Mouse (Mus musculus): ENCODE measurements at regions not wholly inside any gene's neighbourhood (a gene's known extent, or its start where the extent isn't known, plus 50 kb on each side); places are given as distances from the start of the nearest gene placed in this dataset.

DNA sequence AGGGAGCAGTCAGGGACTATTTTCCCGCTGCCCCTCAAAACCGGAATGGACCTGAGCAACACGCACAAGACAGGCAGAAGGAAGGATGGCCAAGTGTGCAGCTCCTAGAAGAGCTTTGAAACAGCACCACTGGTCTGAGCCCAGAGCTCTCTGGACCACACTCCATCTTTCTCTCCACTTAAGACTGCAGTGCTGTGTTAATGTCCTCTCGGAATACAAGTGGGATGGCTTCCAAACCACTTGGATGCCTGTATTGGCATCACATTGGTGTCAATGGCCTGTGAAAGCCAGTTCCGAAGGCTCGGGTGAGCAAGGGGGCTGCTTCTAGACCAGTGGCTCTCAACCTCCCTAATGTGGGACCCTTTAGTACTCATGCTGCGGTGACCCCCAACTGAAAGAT is 77.4 kb upstream of the Ccn6 start:
- no peaks in the 10 kb centered on the region for H3K27me3 ChIP-seq (replicated peaks; ENCODE audit: control insufficient read depth, insufficient read depth, low read length)
- WGBS: 87% methylated on average over 7 of the region's 7 CpGs
- no peak overlapping the region for H3K4me2 ChIP-seq (ENCODE audit: low read depth, low read length)
- no peaks in the 10 kb centered on the region for H3K9me3 ChIP-seq (ENCODE audit: control insufficient read depth, low read length)
- ATAC-seq: no peak
- no peak overlapping the region for H3K4me3 ChIP-seq (ENCODE audit: low read length)
- H3K4me1 ChIP-seq (ENCODE audit: control insufficient read depth, insufficient read depth, low read length): no peaks in the 10 kb centered on the region
- no peaks in the 10 kb centered on the region for H3K36me3 ChIP-seq (ENCODE audit: control insufficient read depth, insufficient read depth, low read length)
- H3K9ac ChIP-seq (ENCODE audit: low read depth, low read length): no peak overlapping the region
- H3K27ac ChIP-seq (ENCODE audit: low read length): no peak overlapping the region

DNA sequence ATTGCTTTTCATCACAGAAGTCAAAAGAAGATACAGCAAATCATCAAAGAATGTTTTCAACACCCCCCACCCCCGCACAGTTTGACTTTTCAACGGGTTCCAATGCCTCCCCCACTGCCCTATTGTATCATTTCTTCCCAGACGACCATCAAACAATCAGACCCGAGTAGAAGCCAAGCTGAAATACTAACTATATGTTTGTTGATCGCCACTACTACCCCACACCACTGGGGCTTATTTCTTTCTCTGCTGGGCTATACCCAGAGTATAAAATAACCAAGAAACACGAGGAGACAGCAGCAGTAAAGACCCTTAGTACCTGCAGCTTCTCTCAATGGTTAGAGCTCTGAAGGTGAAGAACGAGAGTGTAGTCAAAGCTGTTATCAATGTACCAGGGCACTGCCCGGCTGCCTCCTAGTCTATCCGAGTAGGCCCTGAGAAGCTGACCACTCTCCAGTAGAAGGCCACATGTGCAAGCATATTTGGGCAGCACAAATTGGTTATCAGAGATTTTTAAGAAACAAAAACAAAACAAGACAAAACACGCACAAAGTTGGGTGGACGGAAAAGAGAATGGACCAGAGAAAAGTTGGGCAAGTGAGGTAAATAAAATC is 76.7 kb upstream of the Ccn6 start:
- H3K4me3 ChIP-seq (ENCODE audit: low read length): no peak overlapping the region
- H3K27me3 ChIP-seq (replicated peaks; ENCODE audit: control insufficient read depth, insufficient read depth, low read length): no peaks in the 10 kb centered on the region
- no peaks in the 10 kb centered on the region for H3K4me1 ChIP-seq (ENCODE audit: control insufficient read depth, insufficient read depth, low read length)
- 50% methylated on average over 11 of the region's 11 CpGs for WGBS
- peak overlapping the region; percentile 32 for H3K4me2 ChIP-seq (ENCODE audit: low read depth, low read length)
- no peak overlapping the region for H3K9ac ChIP-seq (ENCODE audit: low read depth, low read length)
- no peak overlapping the region for H3K27ac ChIP-seq (ENCODE audit: low read length)
- no peaks in the 10 kb centered on the region for H3K36me3 ChIP-seq (ENCODE audit: control insufficient read depth, insufficient read depth, low read length)
- no peak; the same call in 1 of the 2 replicates for ATAC-seq
- no peaks in the 10 kb centered on the region for H3K9me3 ChIP-seq (ENCODE audit: control insufficient read depth, low read length)

DNA sequence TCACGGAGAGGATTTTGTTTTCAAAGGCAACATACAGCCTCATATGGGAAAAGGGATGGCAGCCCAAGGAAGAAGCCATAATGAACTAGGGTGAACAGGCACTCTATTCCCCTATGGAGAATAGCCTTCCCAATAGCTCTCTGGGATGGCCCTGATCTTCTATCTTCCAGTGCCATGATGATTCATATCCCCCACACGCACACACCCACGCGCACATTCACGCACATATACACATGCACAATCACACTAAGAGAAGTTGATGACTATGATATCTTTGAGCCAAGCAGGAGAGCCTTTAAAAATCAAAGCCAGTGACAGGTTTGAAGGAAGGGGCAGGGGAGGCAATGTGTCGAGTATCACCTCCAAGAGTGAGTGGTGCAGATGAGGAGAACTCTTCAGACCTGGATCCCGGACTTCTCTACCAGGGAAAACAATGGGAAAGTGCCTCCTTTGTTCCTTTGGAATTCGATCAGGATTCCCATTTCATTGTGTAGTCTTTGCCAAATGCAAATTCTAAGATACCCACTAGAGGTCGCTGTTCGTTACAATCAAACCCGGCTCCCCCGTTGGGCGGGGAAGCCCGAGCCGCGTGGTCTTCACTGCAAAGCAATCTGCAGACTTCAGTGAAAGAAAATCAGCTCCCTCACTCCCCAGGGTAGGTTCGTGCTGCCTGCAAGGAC is 76.0 kb upstream of the Ccn6 start:
- Histone ChIP-seq H3K9ac (ENCODE audit: low read depth, low read length) (0 out of 2 replicates have a peak overlapping the region, but pooled peaks have one; percentile 17), H3K4me2 (ENCODE audit: low read depth, low read length) (peak overlapping the region; percentile 32)

DNA sequence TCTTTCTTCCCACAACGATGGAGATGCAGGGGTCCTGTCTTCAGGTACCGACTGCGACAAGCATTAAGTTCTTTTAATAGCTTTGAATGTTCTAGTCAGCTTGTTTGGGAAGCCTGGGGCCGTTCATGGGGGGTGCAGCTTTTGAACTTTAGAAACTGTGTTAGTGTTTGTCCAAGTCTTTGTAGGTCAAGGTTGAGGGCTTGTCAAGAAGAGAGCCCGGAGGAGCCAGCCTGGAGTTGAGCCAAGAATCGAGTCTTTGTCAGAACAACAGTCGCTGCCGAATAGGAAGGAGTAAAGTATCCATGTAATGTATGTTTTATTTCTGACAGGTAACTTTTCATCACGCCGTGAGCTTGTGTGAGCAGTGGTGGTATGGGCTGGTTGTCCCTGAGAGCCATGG is 75.0 kb upstream of the Ccn6 start:
- no peak for ATAC-seq
- no peak overlapping the region for H3K27ac ChIP-seq (ENCODE audit: low read length)
- WGBS: 58% methylated on average over 10 of the region's 10 CpGs

More for the DNA sequence above, 76.0 kb upstream of the Ccn6 start:
- no peaks in the 10 kb centered on the region for H3K27me3 ChIP-seq (replicated peaks; ENCODE audit: control insufficient read depth, insufficient read depth, low read length)
- H3K27ac ChIP-seq (ENCODE audit: low read length): no peak overlapping the region
- H3K36me3 ChIP-seq (ENCODE audit: control insufficient read depth, insufficient read depth, low read length): no peaks in the 10 kb centered on the region
- peak; percentile 75 for ATAC-seq
- H3K4me1 ChIP-seq (ENCODE audit: control insufficient read depth, insufficient read depth, low read length): no peaks in the 10 kb centered on the region
- no peaks in the 10 kb centered on the region for H3K9me3 ChIP-seq (ENCODE audit: control insufficient read depth, low read length)
- 18% methylated on average over 17 of the region's 17 CpGs for WGBS
- no peak overlapping the region for H3K4me3 ChIP-seq (ENCODE audit: low read length)

DNA sequence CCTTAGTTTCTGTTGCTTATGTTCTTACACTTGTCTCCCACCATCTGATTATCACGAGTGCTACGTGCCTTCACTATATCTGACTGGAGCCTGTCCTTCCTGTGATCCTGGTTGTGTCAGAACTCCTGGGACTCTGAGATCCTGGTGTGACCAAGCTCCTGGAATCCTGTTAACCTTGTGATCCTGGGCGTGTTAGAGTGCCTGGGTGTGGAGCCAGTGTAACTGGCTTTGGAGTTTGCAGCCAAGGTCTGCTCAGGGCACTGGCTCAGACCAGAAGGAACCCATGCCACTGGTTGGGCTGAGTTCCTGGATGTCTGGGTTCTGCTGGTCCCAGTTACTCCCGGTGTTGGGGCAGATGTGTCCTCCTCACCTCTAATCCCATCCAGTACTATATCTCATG is 74.0 kb upstream of the Ccn6 start:
- H3K9ac ChIP-seq (ENCODE audit: low read depth, low read length): no peak overlapping the region
- no peaks in the 10 kb centered on the region for H3K36me3 ChIP-seq (ENCODE audit: control insufficient read depth, insufficient read depth, low read length)
- H3K9me3 ChIP-seq (ENCODE audit: control insufficient read depth, low read length): no peaks in the 10 kb centered on the region
- no peaks in the 10 kb centered on the region for H3K27me3 ChIP-seq (replicated peaks; ENCODE audit: control insufficient read depth, insufficient read depth, low read length)
- no peak overlapping the region for H3K4me3 ChIP-seq (ENCODE audit: low read length)
- H3K4me2 ChIP-seq (ENCODE audit: low read depth, low read length): no peak overlapping the region
- no peak overlapping the region for H3K27ac ChIP-seq (ENCODE audit: low read length)
- no peaks in the 10 kb centered on the region for H3K4me1 ChIP-seq (ENCODE audit: control insufficient read depth, insufficient read depth, low read length)
- WGBS: 83% methylated on average over 4 of the region's 4 CpGs
- ATAC-seq: no peak

More for the DNA sequence above, 75.0 kb upstream of the Ccn6 start:
- no peaks in the 10 kb centered on the region for H3K27me3 ChIP-seq (replicated peaks; ENCODE audit: control insufficient read depth, insufficient read depth, low read length)
- no peak overlapping the region for H3K4me3 ChIP-seq (ENCODE audit: low read length)
- H3K9me3 ChIP-seq (ENCODE audit: control insufficient read depth, low read length): no peaks in the 10 kb centered on the region
- no peaks in the 10 kb centered on the region for H3K36me3 ChIP-seq (ENCODE audit: control insufficient read depth, insufficient read depth, low read length)
- H3K9ac ChIP-seq (ENCODE audit: low read depth, low read length): no peak overlapping the region
- H3K4me2 ChIP-seq (ENCODE audit: low read depth, low read length): no peak overlapping the region
- H3K4me1 ChIP-seq (ENCODE audit: control insufficient read depth, insufficient read depth, low read length): no peaks in the 10 kb centered on the region

DNA sequence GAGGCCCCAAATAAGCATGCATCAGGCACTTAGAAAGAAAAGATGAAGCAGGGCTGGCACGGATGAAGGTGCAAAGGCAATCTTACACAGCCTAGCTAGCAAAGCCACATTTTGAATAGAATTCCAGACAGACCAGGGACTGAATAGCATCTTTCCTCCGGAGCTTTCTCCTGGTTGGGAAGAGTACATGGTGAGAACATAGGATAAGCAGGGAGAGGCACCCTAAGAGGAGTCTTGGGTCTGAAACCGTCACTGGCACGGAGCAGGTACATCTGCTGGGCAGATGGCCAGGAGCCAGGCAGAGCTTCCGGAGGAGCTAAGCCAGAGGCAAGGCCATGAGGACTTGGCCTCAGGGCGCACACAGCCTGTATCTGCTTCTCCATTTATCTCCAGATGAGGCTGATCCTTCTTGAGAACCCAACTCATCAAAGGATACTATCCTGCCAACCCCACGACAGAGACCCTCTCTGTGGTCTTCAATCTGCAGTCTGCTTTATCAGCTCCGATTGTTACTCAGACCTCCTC is 70.4 kb upstream of the Ccn6 start:
- Histone ChIP-seq H3K36me3 (ENCODE audit: control insufficient read depth, insufficient read depth, low read length) (no peaks in the 10 kb centered on the region), H3K4me2 (ENCODE audit: low read depth, low read length) (no peak overlapping the region), H3K27ac (ENCODE audit: low read length) (no peak overlapping the region), H3K9me3 (ENCODE audit: control insufficient read depth, low read length) (no peaks in the 10 kb centered on the region), H3K4me3 (ENCODE audit: low read length) (no peak overlapping the region), H3K4me1 (ENCODE audit: control insufficient read depth, insufficient read depth, low read length) (no peaks in the 10 kb centered on the region), H3K27me3 (replicated peaks; ENCODE audit: control insufficient read depth, insufficient read depth, low read length) (no peaks in the 10 kb centered on the region), H3K9ac (ENCODE audit: low read depth, low read length) (no peak overlapping the region)
- no peak for ATAC-seq
- WGBS: 74% methylated on average over 8 of the region's 8 CpGs

DNA sequence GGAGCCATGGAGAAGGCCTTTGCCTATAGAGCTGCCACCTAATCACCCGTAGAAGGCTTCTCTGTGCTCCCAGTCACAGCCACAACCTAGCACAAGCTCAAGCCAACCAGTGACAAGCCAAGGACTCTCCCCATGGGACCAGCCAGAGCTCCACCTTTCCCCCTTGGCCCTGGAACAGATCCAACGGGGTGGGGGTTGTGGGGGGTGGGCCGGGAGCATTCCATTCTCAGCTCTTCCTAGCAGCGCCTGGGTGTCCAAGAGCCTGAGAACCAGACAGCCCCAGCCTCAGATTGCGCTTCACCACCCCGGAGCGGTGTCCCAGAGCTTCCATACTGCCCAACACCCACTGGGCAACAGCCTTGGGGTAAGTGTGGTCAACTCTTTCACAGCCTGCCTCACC is 69.6 kb upstream of the Ccn6 start:
- Histone ChIP-seq H3K9ac (ENCODE audit: low read depth, low read length) (no peak overlapping the region), H3K27me3 (replicated peaks; ENCODE audit: control insufficient read depth, insufficient read depth, low read length) (no peaks in the 10 kb centered on the region), H3K4me1 (ENCODE audit: control insufficient read depth, insufficient read depth, low read length) (no peaks in the 10 kb centered on the region), H3K4me3 (ENCODE audit: low read length) (no peak overlapping the region), H3K36me3 (ENCODE audit: control insufficient read depth, insufficient read depth, low read length) (no peaks in the 10 kb centered on the region), H3K4me2 (ENCODE audit: low read depth, low read length) (no peak overlapping the region), H3K9me3 (ENCODE audit: control insufficient read depth, low read length) (no peaks in the 10 kb centered on the region), H3K27ac (ENCODE audit: low read length) (no peak overlapping the region)
- no peak for ATAC-seq
- WGBS: 84% methylated on average over 7 of the region's 7 CpGs

DNA sequence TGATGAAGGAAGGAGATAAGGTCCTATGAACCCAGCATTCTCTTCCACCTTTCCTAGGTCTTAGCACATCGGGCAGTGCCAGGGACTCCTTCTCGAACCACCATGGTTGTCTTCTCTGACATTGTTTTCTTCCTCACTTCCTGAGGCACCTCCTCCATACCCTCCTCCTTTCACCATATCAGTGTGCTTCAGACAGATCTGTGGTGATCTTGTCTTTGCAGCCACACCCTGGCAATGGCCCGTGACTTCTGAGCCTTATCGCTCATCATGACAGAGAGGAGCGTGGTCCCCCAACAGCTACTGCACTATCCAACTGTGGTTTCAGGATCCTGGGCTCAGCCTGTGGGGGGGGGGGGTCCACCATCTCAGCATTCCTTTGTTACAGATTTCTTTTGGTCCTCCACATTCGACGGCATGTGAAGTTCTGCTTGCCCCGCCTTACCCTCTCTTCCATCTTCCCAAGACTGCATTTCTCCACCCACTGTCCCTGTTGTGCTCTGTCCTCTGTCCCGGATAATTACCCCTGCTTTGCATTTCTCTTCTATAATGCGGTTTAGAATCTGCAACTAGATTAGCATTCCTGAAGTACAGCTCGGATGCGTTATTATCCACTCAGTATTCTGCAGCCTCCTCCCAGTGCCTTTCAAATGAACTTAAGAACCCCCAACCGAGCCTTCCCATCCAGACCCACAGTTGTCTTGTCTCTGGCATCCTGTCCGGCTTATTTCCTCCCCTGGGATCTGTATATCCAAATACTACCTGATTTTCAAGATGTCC is 67.2 kb upstream of the Ccn6 start:
- H3K27me3 ChIP-seq (replicated peaks; ENCODE audit: control insufficient read depth, insufficient read depth, low read length): no peaks in the 10 kb centered on the region
- no peaks in the 10 kb centered on the region for H3K9me3 ChIP-seq (ENCODE audit: control insufficient read depth, low read length)
- H3K9ac ChIP-seq (ENCODE audit: low read depth, low read length): no peak overlapping the region
- no peak for ATAC-seq
- H3K36me3 ChIP-seq (ENCODE audit: control insufficient read depth, insufficient read depth, low read length): no peaks in the 10 kb centered on the region
- H3K4me1 ChIP-seq (ENCODE audit: control insufficient read depth, insufficient read depth, low read length): no peaks in the 10 kb centered on the region
- WGBS: 72% methylated on average over 14 of the region's 14 CpGs
- H3K27ac ChIP-seq (ENCODE audit: low read length): no peak overlapping the region
- no peak overlapping the region for H3K4me3 ChIP-seq (ENCODE audit: low read length)
- no peak overlapping the region for H3K4me2 ChIP-seq (ENCODE audit: low read depth, low read length)

DNA sequence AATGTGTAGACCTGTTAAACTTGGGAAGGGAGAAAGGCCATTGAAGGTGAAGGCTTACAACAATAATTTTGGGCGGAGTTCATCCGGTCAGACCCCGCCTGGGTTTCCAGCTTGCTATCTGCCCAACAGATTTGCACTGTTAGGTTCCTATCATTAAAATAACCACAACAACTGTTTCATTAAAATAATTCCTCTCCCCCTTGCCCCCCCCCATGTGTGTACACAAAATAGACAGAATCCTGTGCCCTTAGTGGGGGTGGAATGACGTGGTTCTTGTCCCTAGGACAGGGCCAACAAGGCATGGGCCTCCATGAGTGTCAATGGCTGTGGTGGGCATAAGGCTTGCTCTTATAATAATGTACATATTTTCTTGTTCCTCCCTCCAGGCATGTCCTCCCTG is 65.6 kb upstream of the Ccn6 start:
- ATAC-seq: no peak
- Histone ChIP-seq H3K4me1 (ENCODE audit: control insufficient read depth, insufficient read depth, low read length) (no peaks in the 10 kb centered on the region), H3K27me3 (replicated peaks; ENCODE audit: control insufficient read depth, insufficient read depth, low read length) (no peaks in the 10 kb centered on the region), H3K9ac (ENCODE audit: low read depth, low read length) (no peak overlapping the region), H3K4me2 (ENCODE audit: low read depth, low read length) (no peak overlapping the region), H3K4me3 (ENCODE audit: low read length) (no peak overlapping the region), H3K27ac (ENCODE audit: low read length) (no peak overlapping the region), H3K36me3 (ENCODE audit: control insufficient read depth, insufficient read depth, low read length) (no peaks in the 10 kb centered on the region), H3K9me3 (ENCODE audit: control insufficient read depth, low read length) (no peaks in the 10 kb centered on the region)
- 93% methylated on average over 4 of the region's 4 CpGs for WGBS
